Mouse (Mus musculus) limb, embryonic 10.5 days (tissue): Measurements from ENCODE around the gene Exosc6. TPM values are rescaled to one million over a fixed set of nuclear protein-coding genes. Genes with fewer than 3 reads are reported as not detected.
"Not testable (repeated sequence)": the region's sequence is repeated elsewhere in the genome, so short reads cannot be mapped to it uniquely, and the experiment has no call there.

ENCODE experiments used
- DNase-seq: peaks from one replicate; pipeline ENCODE4 v3.0.0-alpha.2; 2017; ENCODE audit warnings: low spot score
- H3K27ac ChIP-seq: fragments of 300-500 bp; sonication (generic); 2 replicates; pipeline ENCODE4 v1.5.1; 2016; ENCODE audit warnings: mild to moderate bottlenecking
- H3K27me3 ChIP-seq: fragments of 300-500 bp; sonication (generic); 2 replicates; pipeline ENCODE4 v1.6.1; 2016; ENCODE audit warnings: low read depth, mild to moderate bottlenecking; ENCODE audit not compliant: poor library complexity, severe bottlenecking
- H3K36me3 ChIP-seq: fragments of 300-500 bp; sonication (generic); 2 replicates; pipeline ENCODE4 v1.6.1; 2016; ENCODE audit warnings: mild to moderate bottlenecking, moderate library complexity
- H3K4me1 ChIP-seq: fragments of 300-500 bp; sonication (generic); 2 replicates; pipeline ENCODE4 v1.6.1; 2016
- H3K4me3 ChIP-seq: fragments of 300-500 bp; sonication (generic); 2 replicates; pipeline ENCODE4 v1.5.1; 2016; ENCODE audit warnings: mild to moderate bottlenecking, moderate library complexity
- H3K9me3 ChIP-seq: fragments of 300-500 bp; sonication (generic); replicated peaks from 2 replicates; pipeline ENCODE4 v1.6.1; 2016; ENCODE audit warnings: mild to moderate bottlenecking
- WGBS: fragments of 180-500 bp; shearing (Covaris S2); methylation state at CpG from one replicate; pipeline ENCODE4 v1.1.7; 2016; 5-methylcytosine and 5-hydroxymethylcytosine counted together
- polyA plus RNA-seq: library from polyadenylated mRNA; unstranded; fragments of >200 nt; fragmentation: Nextera tagmentation; extraction: Ambion mirVana; gene quantifications from 2 replicates; pipeline ENCODE4 v1.2.1, GENCODE M21; 2016

The Exosc6 gene
- polyA plus RNA-seq, 1 experiment from 2014 or later: 21.5 TPM

DNA sequence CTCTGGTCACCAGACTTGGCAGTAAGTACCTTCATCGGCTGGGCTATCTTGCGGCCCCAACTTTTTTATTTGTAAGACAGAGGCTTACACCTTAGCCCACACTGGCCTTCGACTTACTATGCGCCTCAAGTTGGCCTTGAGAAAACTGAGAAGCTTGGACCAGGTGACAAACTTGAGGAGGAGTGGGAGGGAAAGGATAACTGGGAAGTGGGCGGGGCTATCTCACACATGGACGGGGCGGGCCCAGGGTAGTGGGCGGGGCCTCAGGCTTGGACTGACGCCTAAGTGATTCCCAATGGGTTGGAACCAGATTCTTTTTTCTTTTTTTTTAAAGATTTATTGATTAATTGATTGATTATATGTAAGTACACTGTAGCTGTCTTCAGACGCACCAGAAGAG, 11.3 kb downstream of the Exosc6 start:
- WGBS: 24% methylated on average over 10 of the region's 10 CpGs
- DNase-seq: peak; percentile 49

DNA sequence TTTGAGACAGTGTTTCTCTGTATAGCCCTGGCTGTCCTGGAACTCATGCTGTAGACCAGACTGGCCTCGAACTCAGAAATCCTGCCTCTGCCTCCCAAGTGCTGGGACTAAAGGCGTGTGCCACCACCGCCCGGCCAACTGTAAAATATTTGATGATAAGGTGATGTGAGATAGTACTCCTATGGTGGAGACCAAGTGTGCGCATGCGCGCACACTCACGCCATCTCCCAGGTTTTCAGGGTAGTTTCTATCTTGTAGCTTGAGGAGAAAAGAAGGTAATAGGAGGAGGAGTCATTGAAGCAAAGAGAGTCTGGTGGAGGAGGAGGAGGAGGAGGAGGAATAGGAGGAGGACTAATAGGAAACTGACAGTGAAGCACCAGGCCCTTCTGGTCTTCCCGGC, 12.5 kb downstream of the Exosc6 start:
- not testable (repeated sequence) for H3K36me3 ChIP-seq, DNase-seq, H3K4me1 ChIP-seq, H3K27ac ChIP-seq, H3K4me3 ChIP-seq, H3K9me3 ChIP-seq, H3K27me3 ChIP-seq
- 91% methylated on average over 9 of the region's 9 CpGs for WGBS

More for the DNA sequence above, 11.3 kb downstream of the Exosc6 start:
- Histone ChIP-seq H3K9me3 (no peaks in the 10 kb centered on the region), H3K4me1 (peaks cover 7% of the 10 kb centered on the region; the same call in 1 of the 2 replicates), H3K27me3 (no peaks in the 10 kb centered on the region), H3K36me3 (no peaks in the 10 kb centered on the region), H3K4me3 (no peak overlapping the region), H3K27ac (no peak overlapping the region)

DNA sequence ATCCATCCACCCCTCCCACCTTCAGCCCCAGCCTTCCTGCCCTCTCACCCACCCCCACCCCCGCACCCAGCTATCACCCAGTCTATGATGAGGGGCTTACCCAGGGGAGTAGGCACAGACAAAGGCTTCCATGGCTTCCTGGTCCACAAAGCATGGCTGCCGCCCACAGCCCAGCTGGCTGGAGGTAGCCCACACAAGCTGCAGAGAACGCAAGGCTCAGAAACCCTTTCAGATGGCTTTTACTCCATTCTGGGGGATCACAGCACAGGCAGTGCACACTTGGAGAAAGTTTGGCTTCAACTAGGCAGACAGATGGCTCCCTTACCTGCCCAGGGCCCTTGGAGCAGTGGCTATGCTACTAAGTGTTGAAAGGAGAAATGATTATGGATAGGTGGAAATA, 19.8 kb downstream of the Exosc6 start:
- no peaks in the 10 kb centered on the region for H3K36me3 ChIP-seq
- H3K4me3 ChIP-seq: no peak overlapping the region
- H3K4me1 ChIP-seq: peaks cover 10% of the 10 kb centered on the region
- no peak overlapping the region for H3K27ac ChIP-seq
- H3K9me3 ChIP-seq: no peaks in the 10 kb centered on the region
- DNase-seq: no peak
- 83% methylated on average over 3 of the region's 3 CpGs for WGBS
- H3K27me3 ChIP-seq: no peaks in the 10 kb centered on the region

DNA sequence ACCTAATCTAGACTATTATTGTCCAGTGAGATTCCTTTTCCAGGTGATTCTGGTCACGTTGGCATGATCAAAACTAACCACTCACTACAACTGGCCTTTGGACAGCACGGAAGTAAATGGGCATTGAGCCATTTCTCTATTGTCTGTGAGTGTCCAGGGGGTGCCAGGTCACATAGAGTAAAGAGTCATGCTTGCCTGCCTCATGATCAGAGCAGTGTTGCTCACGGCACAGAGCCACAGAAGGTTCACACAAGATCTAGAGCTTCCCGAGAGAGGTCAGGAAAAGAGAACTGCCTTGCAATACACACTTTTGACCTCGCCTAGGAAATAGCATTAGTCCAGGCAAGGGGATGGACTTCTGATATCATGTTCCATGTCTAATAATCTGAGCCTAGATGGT, 23.3 kb downstream of the Exosc6 start:
- H3K27ac ChIP-seq: no peak overlapping the region
- H3K36me3 ChIP-seq: no peaks in the 10 kb centered on the region
- WGBS: 80% methylated on average over 5 of the region's 5 CpGs
- H3K4me3 ChIP-seq: no peak overlapping the region
- H3K4me1 ChIP-seq: peaks cover 18% of the 10 kb centered on the region
- DNase-seq: no peak
- no peaks in the 10 kb centered on the region for H3K27me3 ChIP-seq
- H3K9me3 ChIP-seq: no peaks in the 10 kb centered on the region

DNA sequence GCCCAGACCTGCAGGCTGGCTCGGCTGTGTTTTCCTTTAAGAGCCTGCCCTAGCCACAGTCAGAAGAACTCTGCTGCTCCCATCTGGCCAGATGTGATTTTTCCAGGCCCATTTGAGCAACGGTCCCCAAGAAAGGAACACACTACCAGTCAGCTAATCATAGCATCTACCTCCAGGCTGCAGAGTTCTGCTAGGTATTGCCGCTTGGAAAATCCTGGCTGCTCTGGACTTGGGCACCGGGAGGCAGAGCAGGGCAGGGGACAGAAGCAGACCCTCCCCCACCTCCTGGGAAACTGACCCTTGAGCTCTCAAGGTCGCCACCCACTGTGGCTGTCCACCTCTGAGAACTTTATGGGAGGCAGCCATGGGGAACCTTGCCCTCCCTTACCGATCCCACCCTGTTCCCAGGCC, 23.7 kb downstream of the Exosc6 start:
- no peak for DNase-seq

DNA sequence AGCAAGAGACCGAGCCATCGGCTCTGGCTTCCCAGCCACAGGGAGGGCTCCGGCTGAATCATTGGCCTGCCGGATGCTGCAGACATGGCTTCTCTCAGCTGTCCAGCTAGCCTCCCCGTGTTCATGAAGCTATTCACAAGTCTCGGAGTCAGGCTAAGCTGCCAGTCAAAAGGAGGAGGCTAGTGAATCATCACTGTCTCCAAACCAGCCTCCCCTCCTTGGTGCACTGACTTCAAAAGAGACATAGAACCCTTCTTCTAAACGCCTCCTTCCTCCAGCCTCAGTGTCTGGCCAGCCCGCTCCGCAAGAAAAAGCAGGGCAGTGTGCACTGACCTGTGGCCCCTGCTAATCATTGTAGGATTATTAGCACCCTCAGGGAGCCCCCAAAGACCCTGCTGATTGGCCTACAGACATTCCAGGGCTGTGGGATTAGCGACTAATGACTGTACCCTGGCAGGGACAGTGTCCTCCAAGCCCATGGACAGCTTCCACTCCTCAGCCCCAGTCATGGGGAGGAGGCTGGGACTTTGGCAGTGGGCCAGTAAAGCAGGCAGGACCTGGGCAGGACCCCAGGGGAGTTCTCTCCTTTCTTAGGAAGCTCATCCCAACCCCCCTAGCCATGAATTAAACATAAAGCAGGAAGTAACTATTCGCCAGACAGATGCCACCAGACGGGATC, 25.6 kb downstream of the Exosc6 start:
- WGBS: 62% methylated on average over 12 of the region's 12 CpGs
- Histone ChIP-seq H3K4me1 (peaks cover 18% of the 10 kb centered on the region), H3K27ac (no peak overlapping the region), H3K36me3 (no peaks in the 10 kb centered on the region), H3K4me3 (no peak overlapping the region), H3K9me3 (no peaks in the 10 kb centered on the region), H3K27me3 (no peaks in the 10 kb centered on the region)
- no peak for DNase-seq

More for the DNA sequence above, 23.7 kb downstream of the Exosc6 start:
- Histone ChIP-seq H3K27ac (peak overlapping the region; percentile 30; the same call in 1 of the 2 replicates), H3K9me3 (no peaks in the 10 kb centered on the region), H3K36me3 (no peaks in the 10 kb centered on the region), H3K27me3 (no peaks in the 10 kb centered on the region), H3K4me3 (no peak overlapping the region; the same call in 1 of the 2 replicates), H3K4me1 (peaks cover 18% of the 10 kb centered on the region)
- 38% methylated on average over 6 of the region's 6 CpGs for WGBS

DNA sequence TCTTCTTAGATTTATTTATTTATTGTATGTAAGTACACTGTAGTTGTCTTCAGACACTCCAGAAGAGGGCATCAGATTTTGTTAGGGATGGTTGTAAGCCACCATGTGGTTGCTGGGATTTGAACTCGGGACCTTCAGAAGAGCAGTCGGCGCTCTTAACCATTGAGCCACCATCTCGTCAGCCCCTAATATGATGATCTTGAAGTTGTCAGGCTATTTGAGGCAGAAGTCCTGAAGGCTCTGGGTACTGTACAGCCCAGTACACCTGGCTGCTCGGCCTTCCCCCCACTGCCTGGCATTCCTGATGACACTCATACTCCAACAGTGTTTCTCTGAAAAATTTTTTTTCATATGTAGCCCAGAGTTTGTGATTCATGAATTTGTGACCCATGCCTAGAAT, 27.8 kb downstream of the Exosc6 start:
- not testable (repeated sequence) for H3K27me3 ChIP-seq, H3K9me3 ChIP-seq, DNase-seq, H3K36me3 ChIP-seq, H3K4me3 ChIP-seq, H3K27ac ChIP-seq
- whole genome bisulfite sequencing: 93% methylated on average over 5 of the region's 5 CpGs
- peaks cover 18% of the 10 kb centered on the region for H3K4me1 ChIP-seq

DNA sequence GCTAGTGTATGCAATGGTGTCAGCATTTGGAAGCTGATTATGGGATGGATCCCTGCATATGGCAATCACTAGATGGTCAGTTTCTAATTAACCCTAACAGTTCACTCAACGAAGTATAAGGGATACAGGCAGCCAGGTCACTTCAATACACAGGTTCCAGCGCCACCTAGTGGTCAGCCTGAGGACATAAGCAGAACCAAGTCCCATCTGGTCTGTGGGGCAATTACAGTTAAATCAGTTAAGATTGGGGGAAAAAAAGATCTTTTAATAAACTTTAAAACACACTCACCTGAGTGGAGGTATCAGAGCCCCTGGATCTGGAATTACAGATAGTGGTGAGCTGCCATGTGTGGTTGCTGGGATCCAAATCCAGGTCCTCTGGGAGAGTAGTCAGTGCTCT, 34.0 kb downstream of the Exosc6 start:
- Histone ChIP-seq H3K27me3 (no peaks in the 10 kb centered on the region), H3K4me3 (no peak overlapping the region), H3K36me3 (no peaks in the 10 kb centered on the region), H3K4me1 (peaks cover 6% of the 10 kb centered on the region), H3K27ac (no peak overlapping the region), H3K9me3 (no peaks in the 10 kb centered on the region)
- DNase-seq: peak; percentile 90
- 2% methylated on average over 2 of the region's 2 CpGs for WGBS

DNA sequence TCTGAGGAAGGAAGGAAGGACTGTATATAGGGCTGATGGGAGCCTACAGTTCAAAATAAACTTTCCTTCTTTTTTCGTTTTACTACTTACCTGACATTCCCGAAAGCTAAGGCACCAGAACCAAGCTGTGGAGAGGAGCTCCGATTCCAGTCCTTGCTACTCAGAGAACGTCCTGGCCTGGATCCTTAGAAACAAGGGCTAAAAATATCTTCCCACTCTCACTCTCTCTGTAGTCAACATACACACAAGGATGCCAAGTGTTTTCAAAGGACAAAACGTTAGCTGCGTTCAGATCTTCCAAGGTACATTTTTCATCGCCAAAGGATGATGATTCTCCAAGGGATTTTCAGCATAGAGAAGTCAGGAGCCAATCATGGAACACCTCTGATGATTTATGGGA, 35.6 kb downstream of the Exosc6 start:
- peaks cover 12% of the 10 kb centered on the region for H3K4me1 ChIP-seq
- DNase-seq: no peak
- no peaks in the 10 kb centered on the region for H3K27me3 ChIP-seq
- no peaks in the 10 kb centered on the region for H3K9me3 ChIP-seq
- no peak overlapping the region for H3K27ac ChIP-seq
- H3K36me3 ChIP-seq: no peaks in the 10 kb centered on the region
- no peak overlapping the region for H3K4me3 ChIP-seq
- 81% methylated on average over 7 of the region's 7 CpGs for whole genome bisulfite sequencing

DNA sequence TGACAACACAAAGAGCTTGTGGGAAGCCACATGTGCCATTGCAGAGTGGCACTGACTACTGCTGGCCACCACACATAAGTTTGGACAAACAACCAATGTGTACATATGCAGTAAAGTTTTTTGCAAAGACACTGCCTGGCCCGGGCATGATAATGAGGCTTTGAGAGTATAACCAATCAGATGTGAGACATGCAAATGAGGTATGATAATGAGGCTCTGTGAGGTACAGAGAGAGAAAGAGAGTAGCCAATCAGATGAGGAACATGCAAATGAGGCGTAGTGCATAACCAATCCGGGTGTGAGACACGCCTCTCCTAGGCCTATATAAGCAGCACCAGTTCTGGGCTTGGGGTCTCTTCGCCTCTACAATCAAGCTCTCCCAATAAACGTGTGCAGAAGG, 36.2 kb downstream of the Exosc6 start, which contains the start of gene Clec18a:
Clec18a (minus strand) TSS at position 101 of the 400 bp plus-strand sequence.
- H3K4me3 ChIP-seq, H3K27ac ChIP-seq, DNase-seq, H3K36me3 ChIP-seq, H3K9me3 ChIP-seq, H3K27me3 ChIP-seq: not testable (repeated sequence)
- WGBS: 87% methylated on average over 5 of the region's 6 CpGs
- peaks cover 12% of the 10 kb centered on the region for H3K4me1 ChIP-seq

DNA sequence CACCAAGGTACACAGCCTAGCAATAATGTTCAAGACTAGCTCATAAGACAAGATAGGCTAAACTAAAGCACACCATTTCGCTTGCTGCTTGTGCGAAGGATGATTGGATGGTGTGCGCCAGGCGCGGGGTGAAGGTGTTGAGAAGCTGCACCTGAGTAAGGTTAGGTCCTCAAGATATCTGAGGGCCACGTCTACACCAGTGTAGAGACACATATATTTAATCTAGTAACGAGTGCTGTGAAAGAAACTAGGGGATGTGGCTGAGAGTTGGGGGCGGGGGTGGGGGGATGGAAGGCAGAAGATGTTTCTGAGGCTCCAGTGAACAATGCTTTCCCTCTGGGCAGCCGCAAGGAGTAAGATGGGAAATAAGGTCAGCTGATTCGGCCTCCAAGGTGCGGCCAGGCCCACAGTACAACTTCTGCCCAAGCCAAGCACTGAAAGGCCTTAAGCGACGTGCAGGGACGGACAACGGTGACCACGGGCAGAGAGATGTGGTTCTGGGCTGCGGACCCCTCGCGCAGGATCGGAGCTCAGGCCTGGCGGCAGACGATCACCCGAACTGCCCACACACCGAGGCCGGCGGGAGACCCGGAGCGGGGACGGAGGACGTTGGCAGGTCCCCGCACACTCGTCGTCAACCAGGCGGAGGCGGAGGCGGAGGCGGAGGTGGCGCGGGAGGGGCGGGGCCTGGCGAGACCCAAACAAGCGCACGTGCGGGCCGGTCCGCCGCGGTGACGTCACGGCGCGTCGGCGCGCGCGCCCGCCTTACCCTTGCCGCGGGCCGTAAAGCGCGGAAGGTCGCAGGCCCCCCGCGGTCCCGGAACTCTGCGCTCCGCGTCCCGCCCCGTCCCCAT, 38.0 kb downstream of the Exosc6 start, which contains the start of gene Pdpr:
Pdpr (plus strand) TSS at position 766 of the 854 bp plus-strand sequence.
- peaks cover 12% of the 10 kb centered on the region for H3K4me1 ChIP-seq
- H3K27me3 ChIP-seq: no peaks in the 10 kb centered on the region
- H3K27ac ChIP-seq: peak within 1 kb of the TSS; percentile 61
- WGBS: 6% methylated on average over 54 of the region's 72 CpGs
- H3K9me3 ChIP-seq: no peaks in the 10 kb centered on the region
- peak within 1 kb of the TSS; percentile 69 for H3K4me3 ChIP-seq
- peak; percentile 93 for DNase-seq
- H3K36me3 ChIP-seq: no peaks in the 10 kb centered on the region

DNA sequence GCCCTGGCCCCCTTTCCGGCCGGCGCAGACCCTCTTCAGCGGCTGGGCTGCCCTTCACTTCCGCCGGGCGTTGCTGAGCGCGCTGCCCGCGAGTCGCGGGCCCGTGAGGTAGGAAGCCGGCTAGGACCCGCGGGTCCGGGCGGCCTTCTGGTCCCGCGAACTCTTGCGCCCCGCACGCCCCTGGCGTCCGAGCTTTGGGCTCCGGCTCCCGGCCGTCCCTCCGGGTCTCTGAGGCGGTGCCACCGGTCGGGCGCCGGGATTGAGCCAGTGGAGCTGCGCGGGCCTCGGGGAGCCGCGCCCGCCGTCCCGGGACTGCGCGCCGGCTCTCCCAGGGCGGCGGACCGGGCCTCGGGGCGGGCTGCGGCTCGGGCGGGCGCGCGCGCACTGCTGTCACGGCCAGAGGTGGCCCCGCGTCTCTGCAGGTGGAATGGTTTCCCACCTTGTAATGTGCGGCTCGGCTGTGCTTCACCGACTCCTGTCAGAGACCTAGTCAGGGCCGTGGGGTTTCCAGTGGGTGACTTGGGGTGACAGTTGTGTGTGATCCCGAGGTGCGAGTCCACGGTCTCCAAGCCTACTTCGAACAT, 38.7 kb downstream of the Exosc6 start:
- Histone ChIP-seq H3K27ac (peak overlapping the region; percentile 53; the same call in 1 of the 2 replicates), H3K4me3 (peak overlapping the region; percentile 69), H3K4me1 (peaks cover 12% of the 10 kb centered on the region)
- H3K9me3 ChIP-seq, H3K27me3 ChIP-seq, H3K36me3 ChIP-seq: not testable (repeated sequence)
- peak; percentile 49 for DNase-seq
- WGBS: under 1% methylated on average over 66 of the region's 69 CpGs
